Mouse (Mus musculus): ENCODE data around the gene Slf2. TPM values are rescaled to one million over a fixed set of nuclear protein-coding genes. Genes with fewer than 3 reads are reported as not detected.
A peak's percentile ranks its signal among the peaks of the same experiment; 100 is the strongest.

The Slf2 gene
- total RNA-seq, 2 experiments from 2014 or later = 29.9 to 30.4 TPM

DNA sequence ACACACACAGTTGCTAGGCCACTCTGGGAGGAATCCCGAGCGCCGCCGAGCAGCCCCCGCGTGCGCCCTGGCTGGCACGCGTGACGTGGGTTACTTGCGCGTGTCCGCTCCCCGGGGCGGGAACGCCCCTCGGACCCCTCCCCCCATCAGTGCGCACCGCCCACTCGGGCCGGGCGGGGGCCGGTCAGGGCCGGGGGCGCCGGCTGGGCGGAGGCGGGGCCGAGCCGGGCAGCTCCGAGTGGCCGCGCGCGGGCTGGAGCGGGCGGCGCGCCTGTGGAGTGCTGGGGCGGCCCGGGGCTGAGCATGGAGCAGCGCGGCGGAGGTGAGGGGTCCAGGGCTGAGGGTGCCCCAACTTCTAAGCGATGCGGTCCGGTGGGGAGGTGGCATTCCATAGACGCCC lies 87.0 kb downstream of the Slf2 start:
- intact Hi-C loops (cut with DNase I) = loop anchor here (2.0 kb wide), 1 partner anchor 13 kb away; no protein-coding TSS in a partner anchor
- peak; percentile 75 to 94 for DNase-seq (ENCODE audit: extremely low spot score in 1 of 2, low spot score in 2 of 2)

DNA sequence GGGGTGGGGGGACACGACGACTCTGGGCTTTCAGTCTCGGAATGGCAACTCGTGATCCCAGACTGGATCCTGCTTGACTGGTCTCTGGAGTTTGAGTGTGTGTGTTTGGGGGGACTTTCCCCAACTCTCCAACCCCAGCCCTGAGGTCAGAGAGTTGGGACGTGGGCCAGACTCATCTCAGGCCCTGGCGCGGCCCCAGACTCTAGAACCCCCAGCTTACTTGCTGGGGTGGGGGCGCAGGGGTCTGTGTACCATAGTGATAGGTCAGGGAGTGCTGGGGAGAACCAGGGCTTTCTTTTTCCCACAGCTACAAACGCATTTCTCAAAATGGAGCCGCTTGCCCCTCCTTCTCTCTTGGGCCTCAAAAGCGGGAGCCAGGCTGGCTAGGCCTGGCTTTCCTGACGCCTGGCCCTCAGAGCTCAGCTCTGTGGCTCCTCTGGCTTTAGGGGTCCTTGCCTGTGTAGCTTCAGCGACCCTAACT lies 87.4 kb downstream of the Slf2 start:
- peak in 1 of 2 experiments; percentile 55 for DNase-seq (ENCODE audit: extremely low spot score in 1 of 2, low spot score in 2 of 2)
- intact Hi-C loops (cut with DNase I) = no loop called here

DNA sequence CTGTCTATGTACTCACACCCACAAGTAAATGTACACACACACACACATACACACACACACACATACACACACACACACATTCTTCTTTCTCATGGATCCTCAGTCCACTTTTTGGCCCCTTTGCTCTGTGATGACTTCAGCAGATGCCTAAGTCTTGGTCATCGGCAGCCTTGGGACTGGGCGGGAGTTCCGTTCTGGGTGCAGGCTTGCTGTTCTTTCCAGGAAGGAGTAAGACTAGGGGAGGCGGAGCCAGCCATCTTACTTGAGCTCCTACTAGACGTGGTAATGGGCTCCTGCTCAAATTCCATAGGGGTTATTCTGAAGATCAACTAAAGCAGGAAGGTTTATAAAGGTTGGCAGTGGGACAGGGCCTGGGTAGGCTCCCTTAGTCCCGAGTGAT lies 89.4 kb downstream of the Slf2 start:
- intact Hi-C loops (cut with DNase I) = no loop called here
- DNase-seq (ENCODE audit: extremely low spot score in 1 of 2, low spot score in 2 of 2) = no peak

DNA sequence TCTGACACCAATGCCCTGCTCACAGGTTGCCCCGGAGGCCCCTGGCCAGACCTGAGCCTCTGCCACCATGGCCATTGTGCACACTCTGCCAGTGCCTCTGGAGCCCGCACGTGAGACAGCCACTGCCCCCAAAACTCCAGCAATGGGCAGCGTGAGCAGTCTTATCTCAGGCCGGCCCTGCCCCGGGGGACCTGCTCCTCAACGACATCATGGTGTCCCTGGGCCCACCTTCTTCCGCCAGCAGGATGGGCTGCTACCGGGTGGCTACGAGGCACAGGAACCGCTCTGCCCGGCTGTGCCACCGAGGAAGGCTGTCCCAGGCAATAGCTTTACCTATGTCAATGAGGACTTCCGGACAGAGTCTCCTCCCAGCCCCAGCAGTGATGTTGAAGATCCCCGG lies 90.4 kb downstream of the Slf2 start:
- intact Hi-C loops (cut with DNase I) = no loop called here
- DNase-seq (ENCODE audit: extremely low spot score in 1 of 2, low spot score in 2 of 2) = no peak

DNA sequence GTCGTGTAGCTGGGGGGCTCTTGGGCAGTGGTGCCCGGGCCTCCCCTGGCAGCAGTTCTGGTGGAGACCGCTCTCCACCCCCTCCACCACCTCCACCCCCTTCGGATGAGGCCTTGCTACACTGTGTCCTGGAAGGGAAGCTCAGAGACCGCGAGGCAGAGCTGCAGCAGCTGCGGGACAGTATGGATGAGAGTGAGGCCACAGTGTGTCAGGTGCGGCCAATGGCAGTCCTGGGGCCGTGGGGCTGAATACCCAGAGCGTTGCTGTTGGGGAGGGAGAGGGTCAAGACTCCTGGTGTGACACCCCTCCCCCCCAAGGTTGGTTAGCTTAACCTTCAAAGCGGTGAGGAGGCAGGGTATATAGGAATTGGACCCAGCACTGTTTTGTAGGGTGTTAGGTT lies 93.0 kb downstream of the Slf2 start:
- intact Hi-C loops (cut with DNase I) = no loop called here
- no peak for DNase-seq (ENCODE audit: extremely low spot score in 1 of 2, low spot score in 2 of 2)

DNA sequence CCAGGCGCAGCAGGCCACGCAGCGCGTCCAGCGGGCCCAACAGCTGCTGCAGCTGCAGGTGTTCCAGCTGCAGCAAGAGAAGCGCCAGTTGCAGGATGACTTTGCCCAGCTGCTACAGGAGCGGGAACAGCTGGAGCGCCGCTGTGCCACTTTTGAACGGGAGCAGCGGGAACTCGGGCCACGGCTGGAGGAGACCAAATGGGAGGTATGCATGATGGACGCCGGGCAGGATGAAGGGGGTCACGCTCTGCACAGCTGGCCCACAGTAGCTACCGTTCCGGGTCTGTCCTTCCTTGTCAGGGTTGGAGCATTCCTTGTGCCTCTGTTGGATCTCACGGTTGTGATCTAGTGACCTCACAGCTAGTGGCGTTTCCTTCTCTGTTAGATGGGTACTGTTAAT lies 93.8 kb downstream of the Slf2 start:
- intact Hi-C loops (cut with DNase I) = no loop called here
- no peak for DNase-seq (ENCODE audit: extremely low spot score in 1 of 2, low spot score in 2 of 2)

DNA sequence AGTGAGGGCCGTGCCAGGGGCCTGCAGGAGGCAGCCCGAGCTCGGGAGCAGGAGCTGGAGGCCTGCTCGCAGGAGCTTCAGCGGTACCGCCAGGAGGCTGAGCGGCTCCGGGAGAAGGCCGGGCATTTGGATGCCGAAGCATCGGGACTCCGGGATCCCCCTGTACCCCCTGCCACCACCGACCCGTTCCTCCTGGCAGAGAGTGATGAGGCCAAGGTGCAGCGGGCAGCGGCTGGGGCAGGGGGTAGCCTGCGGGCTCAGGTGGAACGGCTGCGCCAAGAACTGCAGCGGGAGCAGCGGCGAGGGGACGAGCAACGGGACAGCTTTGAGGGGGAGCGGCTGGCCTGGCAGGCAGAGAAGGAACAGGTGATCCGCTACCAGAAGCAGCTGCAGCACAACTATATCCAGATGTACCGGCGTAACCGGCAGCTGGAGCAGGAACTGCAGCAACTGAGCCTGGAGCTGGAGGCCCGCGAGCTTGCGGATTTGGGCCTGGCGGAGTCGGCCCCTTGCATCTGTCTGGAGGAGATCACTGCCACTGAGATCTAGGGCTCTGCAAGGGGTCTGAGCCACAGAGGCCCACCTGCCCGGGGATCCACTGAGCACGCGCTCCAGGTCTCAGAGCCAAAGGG lies 95.1 kb downstream of the Slf2 start:
- intact Hi-C loops (cut with DNase I) = no loop called here
- no peak for DNase-seq (ENCODE audit: extremely low spot score in 1 of 2, low spot score in 2 of 2)

DNA sequence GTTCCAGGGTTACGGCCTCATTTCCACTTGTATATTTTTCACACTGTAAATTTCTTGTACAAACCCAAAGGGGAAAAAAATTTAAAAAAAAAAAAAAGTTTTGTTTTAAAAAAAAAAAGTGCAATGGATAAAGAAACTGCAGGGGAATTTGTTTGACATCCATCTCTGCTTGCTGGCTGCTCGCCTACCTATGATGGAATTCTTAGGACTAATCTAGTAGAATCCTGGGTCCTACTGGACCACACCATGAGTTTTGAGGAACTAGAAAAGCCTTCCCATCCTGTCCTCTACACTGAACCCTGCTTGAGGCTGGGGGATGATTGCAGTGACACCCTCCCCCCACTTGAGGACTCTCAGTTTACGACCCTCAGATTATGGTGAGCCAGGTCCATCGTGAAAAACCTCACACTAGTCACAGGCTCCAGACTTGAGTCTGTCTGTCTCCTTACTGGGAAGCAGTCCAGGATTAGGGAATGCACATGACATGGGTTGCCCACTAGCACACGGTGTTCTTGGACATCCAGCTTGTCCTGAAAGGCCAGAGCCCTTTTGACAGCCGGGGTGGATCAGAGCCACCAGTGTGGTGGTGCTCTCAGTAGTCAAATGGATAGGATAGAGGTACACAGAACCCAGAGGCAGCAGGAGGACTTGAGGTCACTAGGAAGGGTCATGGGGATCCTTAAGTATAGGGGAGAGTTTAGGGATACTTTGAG lies 96.2 kb downstream of the Slf2 start:
- DNase-seq (ENCODE audit: extremely low spot score in 1 of 2, low spot score in 2 of 2) = no peak
- intact Hi-C loops (cut with DNase I) = no loop called here

DNA sequence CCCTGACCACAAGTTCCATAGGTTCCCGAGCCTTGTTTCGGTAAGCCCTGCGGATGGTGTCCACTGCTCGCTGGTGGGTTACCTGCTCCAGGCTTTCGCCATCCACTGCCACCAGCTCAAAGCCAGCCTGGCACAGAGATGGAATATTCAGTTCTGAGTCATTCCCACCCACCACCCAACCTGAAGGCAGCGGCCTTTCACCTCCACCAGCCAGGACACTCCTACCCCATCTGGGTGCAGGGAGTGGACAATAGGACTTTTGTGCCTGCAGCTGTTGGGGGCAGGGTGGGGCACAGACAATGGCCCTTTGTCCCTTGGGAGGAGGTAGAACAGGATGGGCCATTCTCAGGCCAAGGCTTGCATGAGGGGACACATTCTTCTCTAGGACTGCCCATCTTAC lies 96.9 kb downstream of the Slf2 start:
- no peak for DNase-seq (ENCODE audit: extremely low spot score in 1 of 2, low spot score in 2 of 2)
- intact Hi-C loops (cut with DNase I) = no loop called here

DNA sequence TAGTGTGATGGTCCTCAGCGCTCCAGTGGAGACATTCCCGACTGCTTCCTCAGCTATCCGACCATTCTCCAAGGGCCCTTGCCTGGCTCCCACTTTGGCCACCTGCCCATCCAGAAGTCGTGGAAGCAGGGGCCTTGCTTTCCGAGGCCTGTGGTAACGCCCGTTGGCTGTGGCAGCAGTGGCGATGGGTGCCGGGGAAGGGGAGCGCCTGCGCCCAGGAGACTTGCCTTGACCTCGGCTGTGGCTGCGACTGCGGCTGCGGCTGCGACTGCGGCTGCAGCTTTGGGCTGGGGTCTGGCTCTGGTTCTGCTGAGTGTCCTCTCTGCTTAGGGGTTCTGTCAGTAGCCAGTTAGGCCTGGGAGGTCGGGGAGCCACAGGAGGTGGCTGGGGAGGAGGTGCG lies 97.8 kb downstream of the Slf2 start:
- no peak for DNase-seq (ENCODE audit: extremely low spot score in 1 of 2, low spot score in 2 of 2)
- intact Hi-C loops (cut with DNase I) = no loop called here

DNA sequence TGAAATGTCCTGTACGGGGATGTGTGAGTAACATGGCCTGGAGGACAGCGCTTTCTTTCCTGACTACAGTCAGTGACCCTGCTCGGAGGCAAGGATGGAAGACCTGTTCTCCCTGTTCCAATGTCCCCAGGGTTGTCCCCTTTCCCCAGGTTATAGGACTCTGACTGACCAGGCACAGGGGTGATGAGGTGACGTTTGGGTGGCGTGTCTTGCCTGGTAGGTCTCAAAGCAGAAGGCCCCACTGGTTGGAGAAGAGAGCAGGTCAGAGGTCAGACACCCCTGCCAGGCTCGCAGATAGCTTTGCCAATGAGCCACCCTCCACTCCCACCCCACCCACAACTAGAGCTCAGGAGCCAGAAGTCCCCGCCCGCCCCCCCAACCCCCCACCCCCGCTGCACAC lies 98.6 kb downstream of the Slf2 start:
- intact Hi-C loops (cut with DNase I) = no loop called here
- no peak for DNase-seq (ENCODE audit: extremely low spot score in 1 of 2, low spot score in 2 of 2)

DNA sequence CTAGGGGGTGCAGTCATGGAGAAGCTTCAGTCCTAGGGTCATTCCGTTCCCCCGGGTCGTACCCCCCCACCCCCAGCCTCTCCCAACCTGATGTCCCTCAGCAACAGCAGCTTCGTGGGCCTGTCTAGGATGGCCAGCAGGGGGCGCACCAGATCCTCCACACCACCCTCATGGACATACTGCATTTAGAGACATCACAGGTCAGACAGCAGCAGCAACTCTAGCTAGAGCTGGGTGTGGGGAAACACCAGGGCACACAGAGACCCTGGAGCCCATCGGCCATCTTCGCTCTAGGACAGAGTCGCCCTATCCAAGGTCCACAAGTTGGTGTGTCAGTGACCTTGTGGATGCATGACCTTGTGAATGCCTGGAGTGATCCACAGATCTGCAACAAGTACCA lies 99.2 kb downstream of the Slf2 start:
- intact Hi-C loops (cut with DNase I) = loop anchor here (2.0 to 5.0 kb wide), 2 partner anchors 13 to 38 kb away; no protein-coding TSS in a partner anchor
- DNase-seq (ENCODE audit: extremely low spot score in 1 of 2, low spot score in 2 of 2) = peak in 1 of 2 experiments; percentile 81

DNA sequence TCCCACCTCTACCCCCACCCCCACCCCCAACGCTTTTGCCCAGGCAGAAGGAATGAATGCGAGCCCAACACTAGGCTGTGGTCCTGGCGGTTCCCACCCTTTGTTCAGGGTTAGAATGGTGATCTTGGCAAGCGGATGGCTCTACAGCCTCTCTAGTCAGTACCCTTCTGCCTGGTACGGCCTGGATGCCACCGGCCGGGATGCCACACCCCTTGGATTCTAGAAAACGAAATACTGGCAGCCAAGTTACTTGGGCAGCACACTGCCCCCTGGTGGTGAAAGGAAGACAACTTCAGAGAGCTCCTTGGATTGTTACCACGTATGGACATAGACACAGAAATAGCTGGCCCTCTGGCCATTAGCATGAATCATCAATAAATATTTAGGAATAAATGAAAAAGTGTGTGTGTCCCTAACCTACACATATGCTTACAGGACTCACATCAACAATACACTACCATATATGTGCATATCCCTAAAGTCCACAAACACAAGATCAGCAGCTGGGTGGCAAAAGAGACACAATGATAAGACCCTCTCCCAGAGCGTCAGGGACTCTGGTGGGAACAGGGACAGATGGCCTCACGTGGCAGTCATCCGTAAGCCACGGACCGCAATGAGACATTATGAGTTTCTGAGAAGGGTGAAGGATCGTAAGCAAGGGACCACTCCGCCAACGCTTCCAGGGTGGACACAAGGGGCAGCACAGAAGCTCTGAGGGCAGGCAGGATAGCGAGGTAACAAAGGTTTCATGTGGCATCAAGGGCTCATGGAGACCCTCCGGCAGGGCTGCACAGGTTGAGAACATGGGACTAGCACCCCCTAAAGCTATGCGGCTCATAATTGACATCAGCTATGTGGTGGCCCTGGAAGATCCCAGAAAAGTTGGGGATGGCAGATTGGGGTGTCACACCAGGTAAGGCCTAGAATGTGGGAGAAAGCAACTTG lies 100.1 kb downstream of the Slf2 start:
- DNase-seq (ENCODE audit: extremely low spot score in 1 of 2, low spot score in 2 of 2) = peak; percentile 71 to 85
- intact Hi-C loops (cut with DNase I) = loop anchor here (2.0 to 5.0 kb wide), 2 partner anchors 14 to 39 kb away; no protein-coding TSS in a partner anchor

DNA sequence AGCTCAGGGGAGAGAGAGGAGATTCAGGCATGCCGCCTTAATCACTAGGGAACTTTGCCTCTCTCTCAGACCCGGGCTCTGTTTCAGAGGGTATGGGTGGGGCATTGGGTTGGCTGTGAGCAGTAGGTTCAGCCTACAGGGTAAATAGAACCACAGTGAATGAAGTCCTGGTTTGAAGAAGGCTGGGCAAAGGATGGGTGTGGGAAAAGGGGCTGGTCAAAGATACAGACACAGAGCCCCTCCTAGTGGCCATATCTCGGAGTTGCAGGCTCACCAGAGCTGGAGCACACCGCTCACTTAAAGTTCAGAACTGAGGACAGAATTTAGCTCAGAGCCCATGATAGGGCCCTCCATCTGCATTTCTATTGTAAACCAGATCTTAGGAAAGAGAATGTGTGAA lies 100.8 kb downstream of the Slf2 start:
- DNase-seq (ENCODE audit: extremely low spot score in 1 of 2, low spot score in 2 of 2) = peak in 1 of 2 experiments; percentile 84
- intact Hi-C loops (cut with DNase I) = loop anchor here (2.0 to 5.0 kb wide), 2 partner anchors 15 to 39 kb away; no protein-coding TSS in a partner anchor

Other genes starting within 250 kb of the Slf2 start
- not detected for gene Pax2, start 175.1 kb upstream of the Slf2 start, total RNA-seq (2021)
- 10 to 100 TPM; 59.6 to 62.9 TPM for gene Sema4g, start 58.0 kb downstream of the Slf2 start, total RNA-seq (2021)
- 10 to 100 TPM; 11.7 to 12.2 TPM for gene Twnk, start 74.5 kb downstream of the Slf2 start, total RNA-seq (2021)
- 10 to 100 TPM; 48.1 to 50.1 TPM for gene Mrpl43, start 75.3 kb downstream of the Slf2 start, total RNA-seq (2021)
- gene Lzts2, start 83.3 kb downstream of the Slf2 start, total RNA-seq (2021) = 10 to 100 TPM; 24.5 to 25.6 TPM
- 1 to 10 TPM; 4.1 to 4.7 TPM for gene Pdzd7, start 114.6 kb downstream of the Slf2 start, total RNA-seq (2021)
- gene Sfxn3, start 116.4 kb downstream of the Slf2 start, total RNA-seq (2021) = 100 to 1,000 TPM; 116 to 122 TPM
- gene Kazald1, start 144.1 kb downstream of the Slf2 start, total RNA-seq (2021) = 1 to 10 TPM; 1.6 to 2.0 TPM
- not detected for gene Tlx1, start 219.5 kb downstream of the Slf2 start, total RNA-seq (2021)